Mouse (Mus musculus): ENCODE results near the gene Tab1.

DNA sequence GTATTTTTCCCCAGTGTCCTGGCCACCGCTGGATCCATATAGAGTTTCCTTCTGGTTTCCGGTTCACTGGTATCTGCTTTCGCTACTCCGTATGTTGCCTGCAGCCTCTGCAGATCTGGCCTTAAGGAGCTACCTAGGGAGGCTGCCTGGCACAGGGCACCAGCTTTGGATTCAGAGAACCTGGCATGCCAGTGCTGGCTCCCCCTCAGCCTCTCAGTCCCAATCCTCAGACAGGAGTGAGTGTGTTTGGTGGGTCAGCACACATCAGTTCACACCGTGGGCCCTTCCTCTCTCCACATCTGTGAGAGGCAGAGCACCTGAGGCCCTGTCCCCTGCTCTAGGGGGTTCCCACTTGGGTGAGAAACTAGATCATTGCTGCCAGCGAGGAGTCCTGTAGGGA lies 31.4 kb upstream of the Tab1 start:
- TF ChIP-seq GATA1 (IDR thresholded peaks at IDR 0.05; ENCODE audit: low read length) = no peak
- TF ChIP-seq TAL1 (IDR thresholded peaks at IDR 0.05; ENCODE audit: low read length) = no peak
